Mouse (Mus musculus): ENCODE measurements around the gene Abhd2. TPM values are rescaled to one million over a fixed set of nuclear protein-coding genes. Genes with fewer than 3 reads are reported as not detected.
"Not testable (repeated sequence)": the region's sequence is repeated elsewhere in the genome, so short reads cannot be mapped to it uniquely, and the experiment has no call there.

Abhd2 gene
- polyA plus RNA-seq, 1 experiment from 2014 or later, result 7.0 TPM

DNA sequence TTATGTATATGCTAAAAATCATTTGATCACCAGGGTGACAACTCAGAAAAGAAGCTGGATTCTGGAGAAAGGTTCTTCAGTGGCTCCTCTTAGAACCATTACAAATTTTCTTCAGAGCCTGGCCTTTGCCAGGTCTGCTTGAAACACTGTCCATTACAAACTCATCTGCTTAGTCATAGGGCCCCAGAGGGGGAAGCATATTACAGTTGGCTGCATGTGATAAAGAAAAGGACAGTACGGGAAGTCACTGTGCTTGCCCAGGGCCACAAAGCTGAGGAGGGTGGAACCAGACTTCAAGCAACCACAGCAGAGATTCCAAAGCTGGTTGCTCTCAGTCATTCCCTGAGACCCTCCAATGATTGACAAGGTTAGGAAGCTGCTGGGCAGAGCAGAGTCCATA, 3.1 kb upstream of the Abhd2 start:
- 89% methylated on average over 1 of the region's 1 CpGs for WGBS
- no peaks in the 10 kb centered on the region for H3K36me3 ChIP-seq
- no peaks in the 10 kb centered on the region for H3K9me3 ChIP-seq (replicated peaks)
- no peak overlapping the region for H3K27ac ChIP-seq
- H3K4me1 ChIP-seq, result peaks cover 23% of the 10 kb centered on the region
- no peaks in the 10 kb centered on the region for H3K27me3 ChIP-seq (ENCODE audit: low read depth, poor library complexity, severe bottlenecking)
- DNase-seq (ENCODE audit: low spot score), result no peak
- no peak overlapping the region for H3K4me3 ChIP-seq

DNA sequence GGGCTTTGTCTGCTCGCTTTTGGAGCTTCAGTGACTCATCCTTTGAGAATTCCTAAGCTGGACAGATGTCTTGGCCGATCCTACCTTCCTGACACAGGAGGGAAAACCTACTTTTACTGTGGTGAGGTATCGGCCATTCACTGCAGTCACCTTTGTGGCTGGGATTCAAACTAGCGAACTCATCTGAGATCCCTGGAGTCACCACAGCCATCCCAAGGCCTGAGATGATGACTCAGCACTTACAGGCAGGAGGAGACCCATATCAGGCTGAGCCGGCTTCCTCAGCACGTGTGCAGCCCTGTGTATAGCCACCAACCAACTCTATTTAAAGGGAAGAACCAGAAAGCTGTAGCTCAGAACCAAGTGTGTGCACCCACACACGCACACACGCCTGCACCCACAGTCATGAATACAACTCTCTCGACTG, 2.0 kb upstream of the Abhd2 start:
- no peak overlapping the region for H3K27ac ChIP-seq
- H3K9me3 ChIP-seq (replicated peaks), result no peaks in the 10 kb centered on the region
- H3K36me3 ChIP-seq, result no peaks in the 10 kb centered on the region
- no peaks in the 10 kb centered on the region for H3K27me3 ChIP-seq (ENCODE audit: low read depth, poor library complexity, severe bottlenecking)
- H3K4me1 ChIP-seq, result peaks cover 34% of the 10 kb centered on the region
- 86% methylated on average over 9 of the region's 9 CpGs for WGBS
- no peak for DNase-seq (ENCODE audit: low spot score)
- H3K4me3 ChIP-seq, result no peak overlapping the region

DNA sequence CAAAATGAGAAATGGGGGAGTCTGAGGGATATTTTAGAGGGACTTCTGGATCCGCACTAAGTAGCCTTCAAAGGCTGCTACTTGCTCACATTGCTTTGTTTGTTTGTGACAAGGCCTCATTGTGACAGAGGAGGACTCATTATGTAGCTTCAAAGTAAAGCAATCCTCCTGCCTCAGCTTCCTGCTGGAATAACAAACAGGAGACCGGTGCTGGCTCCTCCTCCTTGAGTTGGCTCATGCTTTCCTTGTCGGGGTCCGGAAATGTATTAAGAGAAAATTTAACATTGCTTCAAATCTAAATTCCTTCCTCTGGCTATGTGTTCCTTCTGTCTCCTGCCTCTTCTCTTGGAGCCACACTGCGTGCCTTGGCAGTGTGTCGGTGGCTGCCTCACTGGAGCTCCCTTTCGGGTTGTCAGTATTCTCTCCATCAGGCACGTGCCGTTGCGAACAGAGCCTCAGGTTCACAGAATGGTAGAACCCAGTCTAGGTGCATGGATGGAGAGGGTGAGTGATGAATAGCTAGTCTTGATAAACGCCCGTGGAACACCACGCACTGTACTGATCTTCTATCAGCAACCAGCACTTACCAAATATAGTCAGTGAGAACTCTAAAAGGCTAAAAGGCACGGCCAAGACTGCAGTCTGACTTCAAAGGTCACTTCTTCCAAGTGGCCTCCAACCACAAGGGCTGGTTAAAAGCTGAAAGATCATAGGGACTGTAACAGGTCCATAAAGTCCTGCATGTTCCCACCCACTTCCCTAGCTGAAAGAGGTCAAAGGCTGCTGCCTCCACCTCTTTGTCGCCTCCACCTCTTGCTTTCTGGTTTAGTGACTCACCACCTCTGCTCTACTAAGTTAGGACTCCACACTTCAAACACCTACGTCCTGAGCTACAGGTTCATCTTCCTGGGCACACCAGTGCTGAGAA, 874 bp upstream of the Abhd2 start:
- H3K36me3 ChIP-seq, result peaks cover 3% of the 10 kb centered on the region; the same call in 1 of the 2 replicates
- no peak for DNase-seq (ENCODE audit: low spot score)
- H3K4me1 ChIP-seq, result peaks cover 40% of the 10 kb centered on the region
- peak overlapping the region; percentile 85 for H3K4me3 ChIP-seq
- H3K27me3 ChIP-seq (ENCODE audit: low read depth, poor library complexity, severe bottlenecking), result no peaks in the 10 kb centered on the region
- peak overlapping the region; percentile 77 for H3K27ac ChIP-seq
- H3K9me3 ChIP-seq (replicated peaks), result no peaks in the 10 kb centered on the region
- 79% methylated on average over 16 of the region's 16 CpGs for WGBS

DNA sequence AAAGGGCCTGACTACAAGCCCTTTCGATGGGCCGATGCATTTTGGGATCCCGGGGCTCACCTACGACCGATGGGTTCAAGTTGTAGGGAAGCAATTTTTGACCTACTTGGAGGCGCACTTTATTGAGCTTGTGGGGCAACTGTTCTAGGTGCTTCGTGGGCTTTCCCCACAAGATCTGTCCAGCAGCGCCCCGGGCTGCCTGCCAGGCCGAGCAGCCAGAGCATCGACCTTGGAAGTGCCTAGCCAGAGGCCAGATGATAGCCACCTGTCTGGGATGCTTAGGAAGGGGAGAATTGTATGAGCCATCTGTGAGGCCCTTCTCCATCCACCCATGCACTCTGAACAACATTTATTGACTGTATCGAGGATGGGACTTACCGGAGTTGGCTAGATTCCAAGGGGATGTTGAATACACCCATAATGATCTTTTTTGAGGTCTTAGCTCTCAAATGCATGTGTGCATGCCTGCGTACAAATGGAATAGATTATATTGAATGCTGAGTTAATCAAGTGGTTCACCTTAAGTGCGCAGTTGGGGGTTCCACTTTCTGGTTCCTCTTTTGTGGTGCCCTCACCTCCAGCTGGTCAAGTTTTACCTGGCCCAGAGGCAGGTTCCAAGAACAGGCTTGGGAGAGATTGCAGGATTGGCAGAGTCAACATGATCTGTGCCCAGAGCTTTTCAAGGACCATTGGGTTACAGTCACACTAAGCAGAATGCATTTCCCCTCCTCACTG, 906 bp downstream of the Abhd2 start:
- Histone ChIP-seq H3K4me3 (peak overlapping the region; percentile 85), H3K27me3 (ENCODE audit: low read depth, poor library complexity, severe bottlenecking) (no peaks in the 10 kb centered on the region), H3K9me3 (replicated peaks) (no peaks in the 10 kb centered on the region), H3K4me1 (peaks cover 50% of the 10 kb centered on the region), H3K36me3 (peaks cover 4% of the 10 kb centered on the region; the same call in 1 of the 2 replicates), H3K27ac (peak overlapping the region; percentile 87)
- WGBS, result 22% methylated on average over 15 of the region's 15 CpGs
- peak; percentile 54 for DNase-seq (ENCODE audit: low spot score)

DNA sequence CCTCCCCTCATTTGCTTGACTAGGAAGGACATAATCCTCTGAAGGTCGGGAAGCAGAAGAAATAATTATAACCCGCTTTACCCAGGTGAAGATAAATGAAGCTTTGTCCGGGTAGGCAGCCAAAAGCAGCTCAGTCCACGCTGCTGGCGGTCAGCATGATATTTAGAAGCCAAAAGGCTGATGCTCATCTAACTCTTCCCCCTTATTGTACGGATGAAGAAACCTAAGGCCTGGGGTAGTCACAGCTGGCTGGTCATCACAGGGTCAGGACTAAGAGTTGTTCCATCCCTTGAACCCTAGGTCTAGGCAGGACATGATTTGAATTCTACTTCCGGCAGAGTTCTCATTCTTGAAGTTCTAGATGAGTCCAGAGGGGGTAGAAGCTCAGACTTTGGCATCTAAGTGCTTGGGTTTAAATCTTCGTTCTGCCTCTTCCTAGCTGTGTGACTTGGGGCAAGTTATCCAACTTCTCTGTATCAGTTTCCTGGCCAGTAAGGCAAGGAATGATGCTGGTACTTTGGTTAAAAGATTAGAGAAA, 1.5 kb downstream of the Abhd2 start:
- no peak overlapping the region for H3K27ac ChIP-seq
- H3K4me1 ChIP-seq, result peaks cover 56% of the 10 kb centered on the region
- no peaks in the 10 kb centered on the region for H3K9me3 ChIP-seq (replicated peaks)
- H3K27me3 ChIP-seq (ENCODE audit: low read depth, poor library complexity, severe bottlenecking), result no peaks in the 10 kb centered on the region
- H3K36me3 ChIP-seq, result peaks cover 4% of the 10 kb centered on the region; the same call in 1 of the 2 replicates
- no peak for DNase-seq (ENCODE audit: low spot score)
- peak overlapping the region; percentile 85 for H3K4me3 ChIP-seq
- WGBS, result 78% methylated on average over 8 of the region's 8 CpGs

DNA sequence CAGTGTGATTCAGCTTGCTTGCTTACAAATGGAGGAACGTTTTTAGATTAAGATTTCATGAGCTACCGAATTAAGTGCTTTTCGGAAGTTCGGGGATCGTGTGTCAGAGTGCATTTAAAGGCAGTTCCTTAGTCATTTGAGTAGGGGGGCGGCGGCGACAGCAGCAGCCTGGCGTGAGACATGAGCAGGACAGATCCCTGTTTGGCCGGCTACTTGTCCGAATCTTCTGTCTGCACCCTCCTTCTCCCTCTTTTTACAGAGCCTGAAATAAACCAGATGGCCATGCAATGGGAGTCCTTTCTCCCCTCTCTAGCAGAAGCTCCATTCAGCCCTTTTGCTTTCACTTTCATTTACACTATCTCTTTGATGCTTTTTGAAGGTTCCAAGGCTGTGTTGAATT, 2.3 kb downstream of the Abhd2 start:
- H3K4me1 ChIP-seq, result peaks cover 60% of the 10 kb centered on the region
- no peak overlapping the region for H3K27ac ChIP-seq
- H3K27me3 ChIP-seq (ENCODE audit: low read depth, poor library complexity, severe bottlenecking), result no peaks in the 10 kb centered on the region
- 16% methylated on average over 11 of the region's 11 CpGs for WGBS
- peak overlapping the region; percentile 28; the same call in 1 of the 2 replicates for H3K4me3 ChIP-seq
- peaks cover 4% of the 10 kb centered on the region; the same call in 1 of the 2 replicates for H3K36me3 ChIP-seq
- no peak for DNase-seq (ENCODE audit: low spot score)
- no peaks in the 10 kb centered on the region for H3K9me3 ChIP-seq (replicated peaks)

DNA sequence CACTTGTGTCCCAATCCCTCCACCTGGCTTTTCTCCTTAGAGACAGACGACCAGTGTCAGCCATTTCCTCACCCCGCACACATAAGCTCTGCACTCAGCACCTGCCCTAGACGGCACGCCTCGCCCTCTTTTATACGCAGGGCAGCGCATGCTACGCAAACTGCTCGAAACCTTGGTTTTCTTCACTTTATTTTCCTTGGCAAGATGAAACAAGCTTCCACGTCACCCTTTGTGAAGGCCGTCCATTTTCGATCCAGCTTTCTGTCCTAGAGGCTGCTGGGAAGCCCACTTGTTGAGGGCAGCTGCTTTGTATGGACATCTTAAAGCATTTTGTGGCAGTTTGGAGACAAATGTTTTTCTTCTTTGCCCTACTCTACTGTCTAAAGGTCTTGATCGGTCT, 5.4 kb downstream of the Abhd2 start:
- H3K9me3 ChIP-seq (replicated peaks), result no peaks in the 10 kb centered on the region
- DNase-seq (ENCODE audit: low spot score), result no peak
- H3K4me1 ChIP-seq, result peaks cover 60% of the 10 kb centered on the region
- no peaks in the 10 kb centered on the region for H3K27me3 ChIP-seq (ENCODE audit: low read depth, poor library complexity, severe bottlenecking)
- H3K27ac ChIP-seq, result peak overlapping the region; percentile 68; the same call in 1 of the 2 replicates
- 92% methylated on average over 13 of the region's 13 CpGs for WGBS
- H3K4me3 ChIP-seq, result no peak overlapping the region
- H3K36me3 ChIP-seq, result peaks cover 8% of the 10 kb centered on the region; the same call in 1 of the 2 replicates

DNA sequence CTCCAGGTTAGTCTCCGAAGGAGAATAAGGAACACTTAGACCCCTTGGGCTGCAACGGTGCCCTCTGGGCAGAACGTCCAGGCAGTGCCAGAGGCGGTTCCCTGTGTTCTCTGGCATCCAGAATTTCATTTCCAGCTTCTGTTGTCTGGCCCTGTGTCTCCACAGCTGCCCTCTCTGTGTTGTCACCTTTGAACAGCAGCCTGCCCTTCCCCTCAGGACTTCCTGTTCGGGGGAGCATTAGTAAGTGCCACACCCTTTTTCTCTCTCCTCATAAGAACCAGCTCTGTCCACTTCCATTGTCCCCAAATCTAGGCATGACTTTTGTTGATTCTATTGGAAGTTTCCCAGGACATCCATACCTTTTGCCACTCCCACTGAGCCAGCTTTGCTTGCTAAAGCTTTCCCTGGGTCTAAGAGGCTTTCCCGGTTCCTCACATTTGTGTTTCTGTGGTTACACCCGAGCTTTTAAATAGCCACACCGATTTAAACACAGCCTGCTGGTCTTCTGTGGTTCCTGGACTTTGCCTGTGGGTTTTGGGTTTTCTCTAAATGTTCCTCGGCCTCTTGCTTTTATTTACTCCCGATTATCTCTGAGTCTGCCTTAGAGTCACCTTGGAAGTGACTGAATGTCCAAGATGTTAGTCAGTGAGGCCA, 6.5 kb downstream of the Abhd2 start:
- no peak for DNase-seq (ENCODE audit: low spot score)
- H3K27ac ChIP-seq, result peak overlapping the region; percentile 68
- 78% methylated on average over 10 of the region's 10 CpGs for WGBS
- peaks cover 8% of the 10 kb centered on the region; the same call in 1 of the 2 replicates for H3K36me3 ChIP-seq
- no peaks in the 10 kb centered on the region for H3K9me3 ChIP-seq (replicated peaks)
- H3K4me1 ChIP-seq, result peaks cover 49% of the 10 kb centered on the region
- no peak overlapping the region for H3K4me3 ChIP-seq
- H3K27me3 ChIP-seq (ENCODE audit: low read depth, poor library complexity, severe bottlenecking), result no peaks in the 10 kb centered on the region

DNA sequence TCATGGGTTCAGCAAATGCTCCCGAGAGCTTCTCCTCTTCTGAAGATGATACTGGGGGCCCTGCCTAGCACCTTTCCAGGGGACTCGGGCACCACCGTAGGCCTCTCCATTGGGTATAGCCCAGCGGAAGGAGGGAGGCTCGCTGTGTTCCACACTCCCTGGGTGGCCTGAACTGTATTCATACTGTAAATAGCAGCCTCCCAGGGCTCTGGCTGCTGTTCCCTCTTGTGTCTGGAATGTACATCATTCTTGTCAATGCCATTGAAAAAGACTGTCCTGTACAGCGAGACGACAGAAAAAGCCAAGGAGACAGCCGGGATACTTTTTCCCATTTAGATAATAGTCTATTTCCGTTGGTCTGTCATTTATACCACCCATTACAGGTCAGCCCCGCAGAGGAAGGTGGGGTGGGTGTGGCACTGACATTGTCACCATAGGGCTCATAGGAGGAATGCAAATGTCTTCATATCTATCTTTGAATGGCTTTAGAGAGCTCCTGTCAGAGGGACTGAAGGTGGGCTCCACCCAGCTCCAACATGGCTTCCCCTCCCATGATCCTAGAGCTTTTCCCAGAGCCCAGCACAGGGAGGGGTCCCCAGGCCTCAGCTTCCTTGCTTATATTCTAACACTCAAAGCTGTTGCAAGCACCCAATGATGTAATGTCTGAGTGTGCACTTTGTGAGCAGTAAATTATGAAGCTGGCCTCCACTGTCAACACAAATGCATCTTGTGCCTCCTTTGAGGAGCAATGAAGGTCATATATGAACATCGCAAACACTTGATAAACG, 10.1 kb downstream of the Abhd2 start:
- no peak overlapping the region for H3K4me3 ChIP-seq
- H3K27ac ChIP-seq, result no peak overlapping the region
- WGBS, result 91% methylated on average over 12 of the region's 12 CpGs
- peaks cover 30% of the 10 kb centered on the region for H3K4me1 ChIP-seq
- no peaks in the 10 kb centered on the region for H3K27me3 ChIP-seq (ENCODE audit: low read depth, poor library complexity, severe bottlenecking)
- no peaks in the 10 kb centered on the region for H3K9me3 ChIP-seq (replicated peaks)
- peaks cover 11% of the 10 kb centered on the region; the same call in 1 of the 2 replicates for H3K36me3 ChIP-seq
- DNase-seq (ENCODE audit: low spot score), result no peak

DNA sequence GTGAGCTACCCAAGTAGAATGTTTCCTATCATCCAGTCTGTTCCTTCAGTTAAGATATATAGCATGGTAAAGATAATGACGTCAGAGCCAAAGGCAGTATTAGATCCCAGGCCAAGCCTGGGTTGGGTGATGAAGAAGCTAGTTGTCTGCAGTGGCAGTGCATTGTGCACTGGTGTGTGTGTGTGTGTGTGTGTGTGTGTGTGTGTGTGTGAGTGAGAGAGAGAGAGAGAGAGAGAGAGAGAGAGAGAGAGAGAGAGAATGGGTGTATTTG, 10.6 kb downstream of the Abhd2 start:
- peaks cover 25% of the 10 kb centered on the region for H3K4me1 ChIP-seq
- not testable (repeated sequence) for H3K27me3 ChIP-seq (ENCODE audit: low read depth, poor library complexity, severe bottlenecking); H3K4me3 ChIP-seq; H3K27ac ChIP-seq; H3K9me3 ChIP-seq (replicated peaks); DNase-seq (ENCODE audit: low spot score)
- peaks cover 13% of the 10 kb centered on the region; the same call in 1 of the 2 replicates for H3K36me3 ChIP-seq
- 72% methylated on average over 1 of the region's 1 CpGs for WGBS

DNA sequence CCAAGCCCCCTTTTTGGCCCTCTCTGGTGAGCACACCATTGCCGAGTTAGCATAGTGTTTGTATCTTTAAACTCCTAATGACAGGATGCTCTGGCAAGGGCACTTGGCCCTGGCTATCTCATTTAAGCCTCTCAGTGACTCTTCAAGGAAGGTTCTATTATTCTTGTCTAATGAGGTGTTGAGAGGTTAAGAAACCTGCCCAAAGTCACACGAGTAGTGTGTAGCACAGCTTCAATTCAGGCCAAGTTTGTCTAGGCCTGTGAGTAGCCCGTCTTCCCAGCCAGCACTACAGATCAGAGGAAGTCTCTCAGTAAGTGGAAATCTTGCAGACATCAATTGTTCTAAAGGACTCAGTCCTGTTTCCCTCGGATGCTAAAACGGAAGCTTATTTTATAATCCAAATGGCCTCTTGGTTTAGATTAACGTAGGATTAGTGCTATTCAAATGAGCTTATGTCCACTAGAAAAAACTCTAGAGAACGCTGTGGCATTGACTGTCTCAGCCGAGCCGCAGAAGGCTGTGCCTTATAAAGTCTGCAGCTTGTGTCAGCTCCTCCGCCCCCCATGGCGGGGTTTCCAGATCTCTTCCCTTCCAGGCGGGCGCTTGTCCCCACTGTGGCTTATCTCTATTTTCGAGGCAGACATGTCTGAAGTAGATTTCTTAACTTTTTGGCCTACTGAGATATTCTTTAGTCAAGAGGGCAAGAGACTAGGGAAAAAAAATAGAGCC, 11.3 kb downstream of the Abhd2 start:
- Histone ChIP-seq H3K4me3 (no peak overlapping the region), H3K4me1 (peaks cover 18% of the 10 kb centered on the region), H3K27ac (no peak overlapping the region), H3K9me3 (replicated peaks) (no peaks in the 10 kb centered on the region), H3K27me3 (ENCODE audit: low read depth, poor library complexity, severe bottlenecking) (no peaks in the 10 kb centered on the region), H3K36me3 (peaks cover 13% of the 10 kb centered on the region; the same call in 1 of the 2 replicates)
- WGBS, result 77% methylated on average over 14 of the region's 14 CpGs
- DNase-seq (ENCODE audit: low spot score), result no peak
